27 mouse cellular contexts compared by ENCODE assay signal in the genomic region with DNA sequence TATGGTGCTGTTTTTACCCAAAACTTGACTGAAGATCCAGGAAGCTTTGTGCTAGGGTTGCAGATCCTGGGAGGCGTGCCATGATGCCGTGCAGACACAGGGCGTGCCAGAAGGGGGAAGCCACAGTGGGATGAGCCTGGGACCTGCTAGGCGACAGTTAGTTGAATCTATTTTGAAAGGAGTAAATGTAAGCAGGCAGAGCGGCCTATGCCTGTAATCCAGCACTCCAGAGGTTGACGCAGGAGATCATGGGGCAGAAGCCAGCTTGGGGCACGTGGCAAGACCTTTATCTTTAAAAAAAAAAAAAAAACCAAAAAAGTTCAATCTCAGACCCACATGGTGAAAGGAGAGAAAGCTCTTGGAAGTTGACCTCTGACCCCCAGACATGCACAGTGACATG. TPM values are rescaled to one million over a fixed set of nuclear protein-coding genes. Genes with fewer than 3 reads are reported as not detected.
A peak's percentile ranks its signal among the peaks of the same experiment; 100 is the strongest.
DNase-seq lines count a peak whose midpoint lies in the region; ATAC-seq and TF ChIP-seq lines count a peak whose summit lies in the region.
"Had no signal": no experiment of that assay in that cellular context is flagged by ENCODE, and none has a peak within 500 bp of the region (broad histone marks: within the 10 kb centered on the region; RNA-seq: fewer than 3 reads in every experiment).

No protein-coding gene starts in this region.

- intact Hi-C loops in gastrocnemius, postnatal 14 days (cut with DNase I; ENCODE audit: low total_unique reads) = loop anchor here (10.0 kb wide), 1 partner anchor 48 kb away; no protein-coding TSS in a partner anchor

- no peaks in the 10 kb centered on the region for H3K27me3 ChIP-seq in hindbrain, embryonic 10.5 days (ENCODE audit: insufficient read depth, poor library complexity, severe bottlenecking)
- no peaks in the 10 kb centered on the region for H3K27me3 ChIP-seq in hindbrain, postnatal 0 days (ENCODE audit: insufficient read depth, low read length)
- H3K27me3 ChIP-seq: embryonic facial prominence, embryonic 13.5 days; forebrain, embryonic 13.5 days; heart, embryonic 13.5 days; hindbrain, embryonic 12.5 days; hindbrain, embryonic 15.5 days; intestine, embryonic 15.5 days had no signal

- H3K4me3 ChIP-seq in hindbrain, embryonic 10.5 days = no peak overlapping the region
- H3K4me3 ChIP-seq in hindbrain, postnatal 0 days (ENCODE audit: low read length) = no peak overlapping the region
- H3K4me3 ChIP-seq in macrophage (ENCODE audit: inconsistent target) = no peak overlapping the region
- H3K4me3 ChIP-seq: embryonic facial prominence, embryonic 10.5 days; embryonic facial prominence, embryonic 13.5 days; erythroblast, embryonic 14.5 days; forebrain, embryonic 13.5 days; heart, embryonic 10.5 days; heart, embryonic 13.5 days; hindbrain, embryonic 12.5 days; hindbrain, embryonic 15.5 days; intestine, embryonic 15.5 days had no signal

- no peak for DNase-seq in frontal cortex, postnatal 36 days (ENCODE audit: low spot score in 2 of 2)
- DNase-seq in gastrocnemius, postnatal 14 days = peak; percentile 26
- DNase-seq in gastrocnemius, postnatal 10 days = no peak
- no peak for DNase-seq in hindbrain, embryonic 10.5 days (ENCODE audit: low spot score)
- no peak for DNase-seq in hindbrain, postnatal 0 days (ENCODE audit: low spot score)
- DNase-seq: adrenal gland, adult 8-10 months; adrenal gland, postnatal 25 days; cerebellum, adult 11-12 months; cerebellum, adult 8-10 months; cerebellum, postnatal 10 days; cerebellum, postnatal 36 days; embryo, embryonic 11 days; heart, postnatal 4 days; kidney, adult 11 months had no signal

- WGBS in hindbrain, embryonic 10.5 days = 90% methylated on average over 7 of the region's 7 CpGs
- WGBS in hindbrain, postnatal 0 days = 83% methylated on average over 7 of the region's 7 CpGs
- WGBS in macrophage (ENCODE audit: missing documents) = 88% methylated on average over 7 of the region's 7 CpGs

- H3K4me1 ChIP-seq in hindbrain, embryonic 10.5 days (replicated peaks) = 0 out of 2 replicates have a peak, but pooled peaks cover 3% of the 10 kb centered on the region
- H3K4me1 ChIP-seq in hindbrain, postnatal 0 days (ENCODE audit: insufficient read depth, low read length) = no peaks in the 10 kb centered on the region
- H3K4me1 ChIP-seq: embryonic facial prominence, embryonic 10.5 days; embryonic facial prominence, embryonic 13.5 days; forebrain, embryonic 13.5 days; heart, embryonic 10.5 days; heart, embryonic 13.5 days; hindbrain, embryonic 12.5 days; hindbrain, embryonic 15.5 days; intestine, embryonic 15.5 days had no signal

- H3K79me2 ChIP-seq in macrophage (ENCODE audit: inconsistent target) = no peaks in the 10 kb centered on the region

- TF ChIP-seq CTCF in hindbrain, postnatal 0 days (IDR thresholded peaks at IDR 0.05; ENCODE audit: low read depth) = no peak

- H3K9me3 ChIP-seq in hindbrain, embryonic 10.5 days = peaks cover 15% of the 10 kb centered on the region
- H3K9me3 ChIP-seq in hindbrain, postnatal 0 days (ENCODE audit: low read length) = no peaks in the 10 kb centered on the region; the same call in 1 of the 2 replicates
- H3K9me3 ChIP-seq: hindbrain, embryonic 15.5 days; intestine, embryonic 15.5 days had no signal

- 0 out of 2 replicates have a peak, but pooled peaks have one; percentile 20 for ATAC-seq in frontal cortex, adult (ENCODE audit: low TSS enrichment)
- no peak for ATAC-seq in hindbrain, postnatal 0 days
- ATAC-seq: activated CD4-positive, CD25-positive, alpha-beta regulatory T cell, adult 4 months; forebrain, embryonic 13.5 days; forebrain, embryonic 16.5 days; intestine, embryonic 15.5 days had no signal

- peak overlapping the region; percentile 24; the same call in 1 of the 2 replicates for H3K27ac ChIP-seq in hindbrain, embryonic 10.5 days
- no peak overlapping the region for H3K27ac ChIP-seq in hindbrain, postnatal 0 days
- H3K27ac ChIP-seq in macrophage = peak overlapping the region; percentile 72
- H3K27ac ChIP-seq: embryonic facial prominence, embryonic 10.5 days; embryonic facial prominence, embryonic 13.5 days; forebrain, embryonic 13.5 days; heart, embryonic 10.5 days; heart, embryonic 13.5 days; hindbrain, embryonic 12.5 days; hindbrain, embryonic 15.5 days; intestine, embryonic 15.5 days had no signal

- H3K4me2 ChIP-seq in hindbrain, postnatal 0 days (ENCODE audit: low read depth, low read length) = no peak overlapping the region
- H3K4me2 ChIP-seq: embryonic facial prominence, embryonic 13.5 days; forebrain, embryonic 13.5 days; heart, embryonic 13.5 days; hindbrain, embryonic 12.5 days; hindbrain, embryonic 15.5 days; intestine, embryonic 15.5 days had no signal

- H3K36me3 ChIP-seq in hindbrain, embryonic 10.5 days = peaks cover 73% of the 10 kb centered on the region
- peaks cover 38% of the 10 kb centered on the region for H3K36me3 ChIP-seq in hindbrain, postnatal 0 days (ENCODE audit: insufficient read depth, low read length)
- peaks cover 26% of the 10 kb centered on the region; the same call in 1 of the 2 replicates for H3K36me3 ChIP-seq in macrophage (ENCODE audit: inconsistent target)

- H3K9ac ChIP-seq in hindbrain, postnatal 0 days (replicated peaks; ENCODE audit: low read length) = no peak overlapping the region
- H3K9ac ChIP-seq: embryonic facial prominence, embryonic 13.5 days; forebrain, embryonic 13.5 days; heart, embryonic 13.5 days; hindbrain, embryonic 12.5 days; hindbrain, embryonic 15.5 days; intestine, embryonic 15.5 days had no signal

RNA-seq across cellular contexts. Expression of gene St3gal5, which starts 55.3 kb away (rescaled TPM):
- 10 to 100 TPM; 83.7 to 88.8 TPM for total RNA-seq in gastrocnemius, postnatal 14 days (2021)
- total RNA-seq in gastrocnemius, postnatal 10 days (2021) = 100 to 1,000 TPM in 1 of 2 experiments, 10 to 100 TPM in 1; 84.7 to 105 TPM
- polyA plus RNA-seq in hindbrain, embryonic 10.5 days (2016; fragmentation: Nextera tagmentation; extraction: Ambion mirVana) = 41.6 and 43.0 TPM in 2 replicates
- 23.5 and 28.8 TPM in 2 replicates for total RNA-seq in hindbrain, postnatal 0 days (2014; rRNA removed)
- 59.1 and 59.8 TPM in 2 replicates for polyA plus RNA-seq in hindbrain, postnatal 0 days (2015; fragmentation: Nextera tagmentation; extraction: Ambion mirVana)
- total RNA-seq in macrophage (2018; cell fraction: chromatin; rRNA removed) = 100 to 1,000 TPM in 2 of 26 experiments, 10 to 100 TPM in 21, 1 to 10 TPM in 3; 6.6 to 157 (median 26.2) TPM
- total RNA-seq in macrophage (2018; cell fraction: cytosol; rRNA removed) = 100 to 1,000 TPM in 1 of 26 experiments, 10 to 100 TPM in 25; 16.9 to 133 (median 47.2) TPM
- total RNA-seq in macrophage (2018; cell fraction: nucleus; rRNA removed) = 100 to 1,000 TPM in 4 of 26 experiments, 10 to 100 TPM in 22; 13.1 to 212 (median 57.6) TPM
- 13.3 to 105 TPM (median 18.9 TPM) in 3 replicates for polyA plus RNA-seq in macrophage (2018)
